ENCODE assay signal across 9 mouse cellular contexts in genomic region chr1:183237901-183238300, GRCm38 (mm10). TPM values are rescaled to one million over a fixed set of nuclear protein-coding genes. Genes with fewer than 3 reads are reported as not detected.
A peak's percentile ranks its signal among the peaks of the same experiment; 100 is the strongest.
DNase-seq lines count a peak whose midpoint lies in the region; ATAC-seq and TF ChIP-seq lines count a peak whose summit lies in the region.
"Had no signal": no experiment of that assay in that cellular context is flagged by ENCODE, and none has a peak within 500 bp of the region (broad histone marks: within the 10 kb centered on the region; RNA-seq: fewer than 3 reads in every experiment).

No protein-coding gene starts in this region.

- no peak for TF ChIP-seq POLR2A in cortical plate, adult 2 months (IDR thresholded peaks at IDR 0.05; ENCODE audit: extremely low read depth, insufficient read depth, low read length)

- 10% methylated on average over 2 of the region's 2 CpGs for WGBS in heart, postnatal 0 days

- no peak overlapping the region for H3K4me2 ChIP-seq in heart, postnatal 0 days (ENCODE audit: low read depth, low read length)
- H3K4me2 ChIP-seq: neural tube, embryonic 12.5 days had no signal

- peak; percentile 36 for DNase-seq in heart, postnatal 0 days (ENCODE audit: low spot score)
- DNase-seq in heart, adult 11 months = no peak
- DNase-seq in right cerebral cortex, adult 2 months (ENCODE audit: low spot score in 2 of 2) = peak; percentile 34 to 56
- no peak for DNase-seq in right cerebral cortex, adult 18-20 months
- peak; percentile 20 for DNase-seq in mesoderm, embryonic 11.5 days (ENCODE audit: low read depth, low spot score)
- no peak for DNase-seq in right cerebral cortex, postnatal 10 days (ENCODE audit: low spot score in 2 of 2)
- no peak for DNase-seq in neural tube, embryonic 10.5 days (ENCODE audit: extremely low spot score, low spot score)

- H3K9me3 ChIP-seq in heart, postnatal 0 days (replicated peaks; ENCODE audit: control insufficient read depth, low read length) = no peaks in the 10 kb centered on the region
- H3K9me3 ChIP-seq: neural tube, embryonic 12.5 days had no signal

- no peak overlapping the region for H3K4me3 ChIP-seq in heart, postnatal 0 days (ENCODE audit: low read depth, low read length)
- no peak overlapping the region for H3K4me3 ChIP-seq in cortical plate, adult 2 months (ENCODE audit: insufficient read depth, low read length)
- H3K4me3 ChIP-seq: neural tube, embryonic 12.5 days had no signal

- no peaks in the 10 kb centered on the region for H3K4me1 ChIP-seq in heart, postnatal 0 days (ENCODE audit: control insufficient read depth, insufficient read depth)
- H3K4me1 ChIP-seq in cortical plate, adult 2 months (ENCODE audit: control insufficient read depth, insufficient read depth, low read length) = no peaks in the 10 kb centered on the region
- H3K4me1 ChIP-seq: neural tube, embryonic 12.5 days had no signal

- TF ChIP-seq EP300 in heart, postnatal 0 days (IDR thresholded peaks at IDR 0.05; ENCODE audit: low read depth) = no peak

- no peak overlapping the region for H3K9ac ChIP-seq in heart, postnatal 0 days (replicated peaks; ENCODE audit: low read depth, low read length)
- H3K9ac ChIP-seq: neural tube, embryonic 12.5 days had no signal

- TF ChIP-seq CTCF in heart, postnatal 0 days (IDR thresholded peaks at IDR 0.05; ENCODE audit: low read depth) = peak; percentile 78
- TF ChIP-seq CTCF in cortical plate, adult 2 months (IDR thresholded peaks at IDR 0.05; ENCODE audit: extremely low read depth, insufficient read depth, low read length) = peak; percentile 45; the same call in 1 of the 2 replicates

- no peaks in the 10 kb centered on the region for H3K27me3 ChIP-seq in heart, postnatal 0 days (ENCODE audit: control insufficient read depth, insufficient read depth, low read length)
- H3K27me3 ChIP-seq: neural tube, embryonic 12.5 days had no signal

- no peak for ATAC-seq in heart, postnatal 0 days (ENCODE audit: insufficient read depth, low read depth)

- H3K27ac ChIP-seq in heart, postnatal 0 days (ENCODE audit: low read depth) = no peak overlapping the region
- no peak overlapping the region for H3K27ac ChIP-seq in cortical plate, adult 2 months (ENCODE audit: insufficient read depth, low read length)
- H3K27ac ChIP-seq: neural tube, embryonic 12.5 days had no signal

- no peaks in the 10 kb centered on the region for H3K36me3 ChIP-seq in heart, postnatal 0 days (replicated peaks; ENCODE audit: control insufficient read depth, insufficient read depth, low read length)
- H3K36me3 ChIP-seq: neural tube, embryonic 12.5 days had no signal

RNA-seq across cellular contexts. Expression of gene Disp1, which starts 16.6 kb away (rescaled TPM):
- total RNA-seq in heart, postnatal 0 days (2014; rRNA removed; ENCODE audit: low replicate concordance) = 8.1 and 11.9 TPM in 2 replicates
- 5.8 and 6.0 TPM in 2 replicates for polyA plus RNA-seq in heart, postnatal 0 days (2015; fragmentation: Nextera tagmentation; extraction: Ambion mirVana)
- polyA plus RNA-seq in cortical plate, adult 2 months (2012; rRNA removed) = 6.5 TPM in 2 replicates

RNA-seq across cellular contexts. Expression of gene Aida, which starts 58.5 kb away (rescaled TPM):
- total RNA-seq in heart, postnatal 0 days (2014; rRNA removed; ENCODE audit: low replicate concordance) = 15.0 and 26.8 TPM in 2 replicates
- 19.6 and 20.9 TPM in 2 replicates for polyA plus RNA-seq in heart, postnatal 0 days (2015; fragmentation: Nextera tagmentation; extraction: Ambion mirVana)
- polyA plus RNA-seq in cortical plate, adult 2 months (2012; rRNA removed) = 54.4 and 55.6 TPM in 2 replicates

RNA-seq across cellular contexts. Expression of gene Brox, which starts 59.2 kb away (rescaled TPM):
- total RNA-seq in heart, postnatal 0 days (2014; rRNA removed; ENCODE audit: low replicate concordance) = 41.9 and 43.9 TPM in 2 replicates
- polyA plus RNA-seq in heart, postnatal 0 days (2015; fragmentation: Nextera tagmentation; extraction: Ambion mirVana) = 37.4 and 38.3 TPM in 2 replicates
- polyA plus RNA-seq in cortical plate, adult 2 months (2012; rRNA removed) = 43.6 and 45.1 TPM in 2 replicates

Comparison
In these comparisons a context has a peak if more than half of its experiments do, and no peak if none do; other contexts are left out.
1. DNase-seq: peak in heart, postnatal 0 days (single experiment), right cerebral cortex, adult 2 months (2 of 2) and mesoderm, embryonic 11.5 days (single experiment); none in heart, adult 11 months (single experiment), right cerebral cortex, adult 18-20 months (single experiment), right cerebral cortex, postnatal 10 days (0 of 2) and neural tube, embryonic 10.5 days (single experiment).